Mouse (Mus musculus): ENCODE data around the gene 2410002F23Rik. TPM values are rescaled to one million over a fixed set of nuclear protein-coding genes. Genes with fewer than 3 reads are reported as not detected.

The 2410002F23Rik gene
- total and polyA plus RNA-seq, 3 experiments, result 44.4 to 96.1 (median 67.0) TPM

DNA sequence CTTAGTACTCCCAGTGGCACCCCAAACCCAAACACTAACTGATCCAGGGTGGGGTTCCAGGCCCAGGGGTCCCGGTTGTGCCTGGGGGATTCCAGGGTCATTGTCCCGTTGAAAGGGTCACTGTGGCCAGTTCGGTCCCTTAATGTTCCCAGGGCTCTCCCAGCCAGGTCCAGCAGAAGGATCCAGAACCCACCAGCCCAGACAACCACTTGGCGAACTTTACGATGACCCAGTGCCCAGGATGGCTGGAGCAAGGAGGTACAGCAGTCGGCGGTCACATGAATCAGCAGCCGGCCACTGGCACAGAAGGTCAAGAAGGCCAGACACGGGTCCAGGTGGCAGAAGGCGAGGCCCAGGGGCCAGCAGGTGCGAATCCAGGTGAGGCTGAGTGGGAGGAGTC lies 21.6 kb downstream of the 2410002F23Rik start:
- H3K4me3 ChIP-seq (replicated peaks in 1 of 3; ENCODE audit: low read depth in 2 of 3, low read length in 2 of 3, poor library complexity in 1 of 3), result no peak overlapping the region
- in situ Hi-C loops (cut with MboI; ENCODE audit: low pct_ligation_motif_present, low pct_unique_long_range_greater_than_20kb, low sequenced_read_pairs) (loop anchor here (10.0 kb wide), 2 partner anchors 227 to 377 kb away; partner anchors contain the start of genes Emc10 and Fam71e1), dilution Hi-C loops (cut with MboI; ENCODE audit: extremely low pct_ligation_motif_present, extremely low pct_unique_long_range_greater_than_20kb, low sequenced_read_pairs) (no loop called here)
- TF ChIP-seq GABPA (IDR thresholded peaks at IDR 0.05; ENCODE audit: insufficient replicate concordance, low read depth, low read length), result no peak
- no peak for TF ChIP-seq KAT2A (IDR thresholded peaks at IDR 0.05; ENCODE audit: insufficient replicate concordance, low read length)
- TF ChIP-seq ETS1 (conservative IDR thresholded peaks at IDR 0.05; ENCODE audit: low read depth, low read length), result no peak
- TF ChIP-seq RCOR1 (conservative IDR thresholded peaks at IDR 0.05; ENCODE audit: low read depth, low read length), result no peak
- TF ChIP-seq RAD21 (IDR thresholded peaks at IDR 0.05; ENCODE audit: low read depth, low read length), result no peak
- H3K4me2 ChIP-seq (ENCODE audit: insufficient read depth, low read depth, poor library complexity, severe bottlenecking), result no peak overlapping the region
- H3K27ac ChIP-seq (ENCODE audit: insufficient read depth, low read depth), result no peak overlapping the region
- H3K9ac ChIP-seq (ENCODE audit: insufficient read depth, low read depth), result no peak overlapping the region
- no peak for DNase-seq (ENCODE audit: extremely low read depth)
- H3K79me2 ChIP-seq (replicated peaks; ENCODE audit: control insufficient read depth, extremely low read depth, insufficient read depth, poor library complexity, severe bottlenecking), result no peaks in the 10 kb centered on the region
- peaks cover 39% of the 10 kb centered on the region for H3K27me3 ChIP-seq (replicated peaks)
- peaks cover 0 to 4% of the 10 kb centered on the region in 2 experiments; a peak in 2 of 4 replicates for H3K4me1 ChIP-seq (ENCODE audit: control insufficient read depth in 1 of 2, insufficient read depth in 2 of 2)
- no peaks in the 10 kb centered on the region for H3K9me3 ChIP-seq (replicated peaks; ENCODE audit: low read length)
- no peaks in the 10 kb centered on the region for H3K36me3 ChIP-seq (replicated peaks in 1 of 2; ENCODE audit: control insufficient read depth in 1 of 2, insufficient read depth in 1 of 2, low read length in 1 of 2)

- H3K79me2 ChIP-seq (replicated peaks; ENCODE audit: control insufficient read depth, extremely low read depth, insufficient read depth, poor library complexity, severe bottlenecking), result no peaks in the 10 kb centered on the region
- no peaks in the 10 kb centered on the region for H3K36me3 ChIP-seq (replicated peaks in 1 of 2; ENCODE audit: control insufficient read depth in 1 of 2, insufficient read depth in 1 of 2, low read length in 1 of 2)
- peaks cover 35% of the 10 kb centered on the region for H3K27me3 ChIP-seq (replicated peaks)
- no peak overlapping the region for H3K9ac ChIP-seq (ENCODE audit: insufficient read depth, low read depth)
- dilution Hi-C loops (cut with MboI; ENCODE audit: extremely low pct_ligation_motif_present, extremely low pct_unique_long_range_greater_than_20kb, low sequenced_read_pairs), result no loop called here
- in situ Hi-C loops (cut with MboI; ENCODE audit: low pct_ligation_motif_present, low pct_unique_long_range_greater_than_20kb, low sequenced_read_pairs), result loop anchor here (10.0 kb wide), 2 partner anchors 225 to 375 kb away; partner anchors contain the start of genes Emc10 and Fam71e1
- DNase-seq (ENCODE audit: extremely low read depth), result no peak
- H3K4me1 ChIP-seq (ENCODE audit: control insufficient read depth in 1 of 2, insufficient read depth in 2 of 2), result no peaks in the 10 kb centered on the region; a peak in 1 of 4 replicates
- TF ChIP-seq MAX (IDR thresholded peaks at IDR 0.05; ENCODE audit: low read length) (no peak), USF2 (conservative IDR thresholded peaks at IDR 0.05; ENCODE audit: low read depth, low read length) (no peak)
- no peak overlapping the region for H3K4me3 ChIP-seq (replicated peaks in 1 of 3; ENCODE audit: low read depth in 2 of 3, low read length in 2 of 3, poor library complexity in 1 of 3)
- no peak overlapping the region for H3K4me2 ChIP-seq (ENCODE audit: insufficient read depth, low read depth, poor library complexity, severe bottlenecking)
- H3K9me3 ChIP-seq (replicated peaks; ENCODE audit: low read length), result no peaks in the 10 kb centered on the region
- H3K27ac ChIP-seq (ENCODE audit: insufficient read depth, low read depth), result no peak overlapping the region
Observed at GRCm38 (mm10) chr7:44269397-44269796, 22.9 kb downstream of the 2410002F23Rik start.

DNA sequence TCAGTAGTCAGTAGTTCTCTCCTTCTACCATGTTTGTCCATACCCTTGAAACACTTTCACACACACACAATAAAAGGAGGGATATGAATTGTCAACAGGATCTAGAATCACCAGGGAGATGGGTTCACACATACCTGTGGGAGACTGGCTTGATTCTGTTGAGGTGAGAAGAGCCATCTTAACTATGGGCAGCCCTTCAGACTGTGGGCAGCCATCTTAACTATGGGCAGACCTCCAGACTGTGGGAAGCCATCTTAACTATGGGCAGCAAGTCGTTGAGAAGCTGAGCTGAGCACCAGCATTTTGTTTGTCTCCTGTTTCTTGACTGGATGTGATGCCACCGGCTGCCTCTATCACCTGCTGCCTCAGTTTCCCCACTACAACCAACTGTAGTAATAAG lies 24.8 kb downstream of the 2410002F23Rik start:
- in situ Hi-C loops (cut with MboI; ENCODE audit: low pct_ligation_motif_present, low pct_unique_long_range_greater_than_20kb, low sequenced_read_pairs), result no loop called here

More for the DNA sequence above, 24.8 kb downstream of the 2410002F23Rik start:
- H3K36me3 ChIP-seq (replicated peaks in 1 of 2; ENCODE audit: control insufficient read depth in 1 of 2, insufficient read depth in 1 of 2, low read length in 1 of 2), result no peaks in the 10 kb centered on the region
- H3K4me1 ChIP-seq (ENCODE audit: control insufficient read depth in 1 of 2, insufficient read depth in 2 of 2), result no peaks in the 10 kb centered on the region; a peak in 1 of 4 replicates
- H3K27ac ChIP-seq (ENCODE audit: insufficient read depth, low read depth), result no peak overlapping the region
- TF ChIP-seq MAZ (IDR thresholded peaks at IDR 0.05; ENCODE audit: low read depth, low read length) (no peak), UBTF (IDR thresholded peaks at IDR 0.05; ENCODE audit: low read depth, low read length) (no peak), NRF1 (IDR thresholded peaks at IDR 0.05; ENCODE audit: low read depth, low read length) (peak; percentile 82), HCFC1 (IDR thresholded peaks at IDR 0.05; ENCODE audit: low read depth, low read length) (peak; percentile 81), JUND (conservative IDR thresholded peaks at IDR 0.05; ENCODE audit: low read depth, low read length) (no peak), SMC3 (IDR thresholded peaks at IDR 0.05; ENCODE audit: low read depth, low read length) (no peak), USF2 (conservative IDR thresholded peaks at IDR 0.05; ENCODE audit: low read depth, low read length) (no peak), RCOR1 (conservative IDR thresholded peaks at IDR 0.05; ENCODE audit: low read depth, low read length) (peak; percentile 79; the same call in 1 of the 2 replicates), CHD2 (IDR thresholded peaks at IDR 0.05; ENCODE audit: low read length) (no peak)
- peaks cover 28% of the 10 kb centered on the region for H3K27me3 ChIP-seq (replicated peaks)
- H3K4me3 ChIP-seq (replicated peaks in 1 of 3; ENCODE audit: low read depth in 2 of 3, low read length in 2 of 3, poor library complexity in 1 of 3), result no peak overlapping the region
- no peaks in the 10 kb centered on the region for H3K9me3 ChIP-seq (replicated peaks; ENCODE audit: low read length)
- dilution Hi-C loops (cut with MboI; ENCODE audit: extremely low pct_ligation_motif_present, extremely low pct_unique_long_range_greater_than_20kb, low sequenced_read_pairs), result no loop called here
- DNase-seq (ENCODE audit: extremely low read depth), result peak; percentile 25
- no peak overlapping the region for H3K4me2 ChIP-seq (ENCODE audit: insufficient read depth, low read depth, poor library complexity, severe bottlenecking)
- H3K79me2 ChIP-seq (replicated peaks; ENCODE audit: control insufficient read depth, extremely low read depth, insufficient read depth, poor library complexity, severe bottlenecking), result no peaks in the 10 kb centered on the region
- H3K9ac ChIP-seq (ENCODE audit: insufficient read depth, low read depth), result no peak overlapping the region

Data from CH12.LX (cell line).